Mouse (Mus musculus) neural tube, embryonic 13.5 days (tissue): ENCODE measurements around the gene Cuedc1. TPM values are rescaled to one million over a fixed set of nuclear protein-coding genes. Genes with fewer than 3 reads are reported as not detected.
"Not testable (repeated sequence)": the region's sequence is repeated elsewhere in the genome, so short reads cannot be mapped to it uniquely, and the experiment has no call there.

Experiments used
- ATAC-seq: fragments of 200-750 bp; cut with Nextera tagmentation; 2 replicates; pipeline ENCODE4 v1.8.0; 2017; ENCODE audit warnings: low read depth, mild to moderate bottlenecking, moderate TSS enrichment, moderate library complexity
- H3K27ac ChIP-seq: fragments of 300-500 bp; sonication (generic); replicated peaks from 2 replicates; pipeline ENCODE4 v1.5.1; 2015; ENCODE audit warnings: moderate library complexity, mild to moderate bottlenecking, inconsistent platforms
- H3K27me3 ChIP-seq: fragments of 300-500 bp; sonication (generic); 2 replicates; pipeline ENCODE4 v1.6.1; 2015; ENCODE audit warnings: mild to moderate bottlenecking, inconsistent platforms
- H3K36me3 ChIP-seq: fragments of 300-500 bp; sonication (generic); 2 replicates; pipeline ENCODE4 v1.6.1; 2015; ENCODE audit warnings: mild to moderate bottlenecking, inconsistent platforms
- H3K4me1 ChIP-seq: fragments of 300-500 bp; sonication (generic); replicated peaks from 2 replicates; pipeline ENCODE4 v1.6.1; 2015; ENCODE audit warnings: inconsistent platforms
- H3K4me2 ChIP-seq: fragments of 300-500 bp; sonication (generic); 2 replicates; pipeline ENCODE4 v1.6.1; 2015; ENCODE audit warnings: inconsistent platforms, mild to moderate bottlenecking, moderate library complexity
- H3K4me3 ChIP-seq: fragments of 300-500 bp; sonication (generic); 2 replicates; pipeline ENCODE4 v1.5.1; 2015; ENCODE audit warnings: mild to moderate bottlenecking, inconsistent platforms
- H3K9ac ChIP-seq: fragments of 300-500 bp; sonication (generic); 2 replicates; pipeline ENCODE4 v1.6.1; 2015; ENCODE audit warnings: moderate library complexity, mild to moderate bottlenecking, inconsistent platforms
- H3K9me3 ChIP-seq: fragments of 300-500 bp; sonication (generic); 2 replicates; pipeline ENCODE4 v1.6.1; 2016; ENCODE audit warnings: inconsistent platforms
- WGBS: fragments of 180-500 bp; shearing (Covaris S2); methylation state at CpG from one replicate; pipeline ENCODE4 v1.1.7; 2015; 5-methylcytosine and 5-hydroxymethylcytosine counted together
- polyA plus RNA-seq: library from polyadenylated mRNA; unstranded; fragments of >200 nt; fragmentation: Nextera tagmentation; extraction: Ambion mirVana; gene quantifications from 2 replicates; pipeline ENCODE4 v1.2.1, GENCODE M21; 2015

Cuedc1 gene
- polyA plus RNA-seq, 1 experiment from 2014 or later: 51.3 TPM

GRCm38 (mm10) chr11:88203712-88204532 is 106.1 kb downstream of the Cuedc1 start, which contains the start of gene Mrps23:
TSS of gene Mrps23 (plus strand) at chr11:88204388.
- Histone ChIP-seq H3K9ac (peak within 1 kb of the TSS; percentile 80), H3K27me3 (no peaks in the 10 kb centered on the region), H3K9me3 (no peaks in the 10 kb centered on the region), H3K4me1 (peaks cover 27% of the 10 kb centered on the region), H3K36me3 (peaks cover 18% of the 10 kb centered on the region), H3K27ac (peak within 1 kb of the TSS; percentile 87), H3K4me3 (peak within 1 kb of the TSS; percentile 67), H3K4me2 (peak within 1 kb of the TSS; percentile 94)
- ATAC-seq: peak; percentile 94
- WGBS: under 1% methylated on average over 51 of the region's 51 CpGs

- H3K27ac ChIP-seq: peak overlapping the region; percentile 55
Observed at GRCm38 (mm10) chr11:88204593-88205368, 106.9 kb downstream of the Cuedc1 start.

GRCm38 (mm10) chr11:88206576-88206975 is 108.7 kb downstream of the Cuedc1 start:
- not testable (repeated sequence) for H3K4me3 ChIP-seq, H3K27ac ChIP-seq, H3K4me2 ChIP-seq, ATAC-seq, H3K9ac ChIP-seq, H3K27me3 ChIP-seq, H3K9me3 ChIP-seq
- Histone ChIP-seq H3K36me3 (peaks cover 45% of the 10 kb centered on the region), H3K4me1 (peaks cover 27% of the 10 kb centered on the region)
- WGBS: 88% methylated on average over 8 of the region's 8 CpGs

More at GRCm38 (mm10) chr11:88204593-88205368, 106.9 kb downstream of the Cuedc1 start:
- Histone ChIP-seq H3K4me3 (peak overlapping the region; percentile 67), H3K9me3 (no peaks in the 10 kb centered on the region), H3K36me3 (peaks cover 27% of the 10 kb centered on the region), H3K9ac (peak overlapping the region; percentile 80), H3K4me2 (peak overlapping the region; percentile 94), H3K27me3 (no peaks in the 10 kb centered on the region), H3K4me1 (peaks cover 27% of the 10 kb centered on the region)
- peak; percentile 34 for ATAC-seq
- 32% methylated on average over 30 of the region's 30 CpGs for WGBS

GRCm38 (mm10) chr11:88207697-88208096 is 109.8 kb downstream of the Cuedc1 start:
- Histone ChIP-seq H3K36me3 (peaks cover 53% of the 10 kb centered on the region), H3K9me3 (no peaks in the 10 kb centered on the region), H3K9ac (no peak overlapping the region), H3K4me3 (no peak overlapping the region), H3K27me3 (no peaks in the 10 kb centered on the region), H3K4me2 (no peak overlapping the region), H3K4me1 (peaks cover 27% of the 10 kb centered on the region), H3K27ac (no peak overlapping the region)
- 95% methylated on average over 2 of the region's 2 CpGs for WGBS
- ATAC-seq: no peak

- no peak for ATAC-seq
Observed at GRCm38 (mm10) chr11:88211824-88212582, 114.1 kb downstream of the Cuedc1 start.

GRCm38 (mm10) chr11:88213757-88214156 is 115.9 kb downstream of the Cuedc1 start:
- Histone ChIP-seq H3K36me3 (peaks cover 37% of the 10 kb centered on the region), H3K27ac (no peak overlapping the region), H3K4me3 (no peak overlapping the region), H3K4me2 (no peak overlapping the region), H3K9me3 (no peaks in the 10 kb centered on the region), H3K4me1 (peaks cover 20% of the 10 kb centered on the region), H3K9ac (no peak overlapping the region), H3K27me3 (no peaks in the 10 kb centered on the region)
- 59% methylated on average over 6 of the region's 6 CpGs for WGBS
- no peak for ATAC-seq

More at GRCm38 (mm10) chr11:88211824-88212582, 114.1 kb downstream of the Cuedc1 start:
- H3K4me3 ChIP-seq: no peak overlapping the region
- no peak overlapping the region for H3K27ac ChIP-seq
- no peaks in the 10 kb centered on the region for H3K27me3 ChIP-seq
- 88% methylated on average over 5 of the region's 5 CpGs for WGBS
- no peak overlapping the region for H3K4me2 ChIP-seq
- H3K9me3 ChIP-seq: no peaks in the 10 kb centered on the region
- H3K9ac ChIP-seq: no peak overlapping the region
- peaks cover 20% of the 10 kb centered on the region for H3K4me1 ChIP-seq
- H3K36me3 ChIP-seq: peaks cover 52% of the 10 kb centered on the region

GRCm38 (mm10) chr11:88214881-88215831 is 117.3 kb downstream of the Cuedc1 start:
- Histone ChIP-seq H3K4me3 (no peak overlapping the region), H3K4me2 (peak overlapping the region; percentile 45), H3K27ac (peak overlapping the region; percentile 76), H3K36me3 (peaks cover 23% of the 10 kb centered on the region), H3K4me1 (peaks cover 20% of the 10 kb centered on the region), H3K27me3 (no peaks in the 10 kb centered on the region), H3K9ac (peak overlapping the region; percentile 47), H3K9me3 (no peaks in the 10 kb centered on the region)
- 48% methylated on average over 21 of the region's 21 CpGs for WGBS
- ATAC-seq: peak; percentile 79

- H3K27ac ChIP-seq: peak overlapping the region; percentile 76
- H3K4me2 ChIP-seq: peak overlapping the region; percentile 45
- no peak overlapping the region for H3K4me3 ChIP-seq
- H3K36me3 ChIP-seq: peaks cover 12% of the 10 kb centered on the region
- WGBS: 10% methylated on average over 10 of the region's 10 CpGs
- H3K27me3 ChIP-seq: no peaks in the 10 kb centered on the region
- peak; percentile 32; the same call in 1 of the 2 replicates for ATAC-seq
- no peaks in the 10 kb centered on the region for H3K9me3 ChIP-seq
- peak overlapping the region; percentile 55 for H3K9ac ChIP-seq
- peaks cover 20% of the 10 kb centered on the region for H3K4me1 ChIP-seq
Observed at GRCm38 (mm10) chr11:88216231-88216685, 118.4 kb downstream of the Cuedc1 start.

GRCm38 (mm10) chr11:88218155-88218554 is 120.3 kb downstream of the Cuedc1 start:
- Histone ChIP-seq H3K27ac (no peak overlapping the region), H3K9me3 (no peaks in the 10 kb centered on the region), H3K9ac (no peak overlapping the region), H3K4me1 (peaks cover 20% of the 10 kb centered on the region), H3K36me3 (no peaks in the 10 kb centered on the region), H3K27me3 (no peaks in the 10 kb centered on the region), H3K4me3 (no peak overlapping the region), H3K4me2 (no peak overlapping the region)
- WGBS: 83% methylated on average over 6 of the region's 6 CpGs
- no peak for ATAC-seq

GRCm38 (mm10) chr11:88218586-88218985 is 120.7 kb downstream of the Cuedc1 start:
- Histone ChIP-seq H3K9me3 (no peaks in the 10 kb centered on the region), H3K4me2 (no peak overlapping the region), H3K4me1 (peaks cover 20% of the 10 kb centered on the region), H3K27ac (no peak overlapping the region), H3K4me3 (no peak overlapping the region), H3K36me3 (no peaks in the 10 kb centered on the region), H3K27me3 (no peaks in the 10 kb centered on the region), H3K9ac (no peak overlapping the region)
- ATAC-seq: no peak
- WGBS: 65% methylated on average over 7 of the region's 7 CpGs
